Mouse (Mus musculus) hindbrain, embryonic 10.5 days (tissue): ENCODE data around the gene Sgsm1. TPM values are rescaled to one million over a fixed set of nuclear protein-coding genes. Genes with fewer than 3 reads are reported as not detected.
A peak's percentile ranks its signal among the peaks of the same experiment; 100 is the strongest.

ENCODE experiments used
- DNase-seq: peaks from one replicate; pipeline ENCODE4 v3.0.0-alpha.2; 2017; ENCODE audit warnings: low spot score
- H3K27ac ChIP-seq: fragments of 300-500 bp; sonication (generic); 2 replicates; pipeline ENCODE4 v1.5.1; 2016; ENCODE audit warnings: mild to moderate bottlenecking, moderate library complexity
- H3K27me3 ChIP-seq: fragments of 300-500 bp; sonication (generic); 2 replicates; pipeline ENCODE4 v1.6.1; 2016; ENCODE audit warnings: mild to moderate bottlenecking; ENCODE audit not compliant: poor library complexity, insufficient read depth, severe bottlenecking
- H3K36me3 ChIP-seq: fragments of 300-500 bp; sonication (generic); 2 replicates; pipeline ENCODE4 v1.6.1; 2016; ENCODE audit warnings: mild to moderate bottlenecking, moderate library complexity
- H3K4me1 ChIP-seq: fragments of 300-500 bp; sonication (generic); replicated peaks from 2 replicates; pipeline ENCODE4 v1.6.1; 2016; ENCODE audit warnings: mild to moderate bottlenecking
- H3K4me3 ChIP-seq: fragments of 300-500 bp; sonication (generic); 2 replicates; pipeline ENCODE4 v1.5.1; 2016; ENCODE audit warnings: mild to moderate bottlenecking, moderate library complexity
- H3K9me3 ChIP-seq: fragments of 300-500 bp; sonication (generic); 2 replicates; pipeline ENCODE4 v1.6.1; 2016; ENCODE audit warnings: mild to moderate bottlenecking, moderate library complexity
- WGBS: fragments of 180-500 bp; shearing (Covaris S2); methylation state at CpG from one replicate; pipeline ENCODE4 v1.1.7; 2016; 5-methylcytosine and 5-hydroxymethylcytosine counted together
- polyA plus RNA-seq: library from polyadenylated mRNA; unstranded; fragments of >200 nt; fragmentation: Nextera tagmentation; extraction: Ambion mirVana; gene quantifications from 2 replicates; pipeline ENCODE4 v1.2.1, GENCODE M21; 2016

Sgsm1 gene
- polyA plus RNA-seq, 1 experiment from 2014 or later: 17.5 TPM

- Histone ChIP-seq H3K4me3 (peak overlapping the region; percentile 20; the same call in 1 of the 2 replicates), H3K4me1 (peaks cover 45% of the 10 kb centered on the region)
Measured at GRCm38 (mm10) chr5:113344635-113345386, 34.2 kb upstream of the Sgsm1 start.

GRCm38 (mm10) chr5:113336281-113336680 lies 25.7 kb upstream of the Sgsm1 start:
- Histone ChIP-seq H3K27me3 (peaks cover 93% of the 10 kb centered on the region), H3K27ac (peak overlapping the region; percentile 66; the same call in 1 of the 2 replicates), H3K4me1 (peaks cover 32% of the 10 kb centered on the region), H3K9me3 (0 out of 2 replicates have a peak, but pooled peaks cover 4% of the 10 kb centered on the region), H3K4me3 (0 out of 2 replicates have a peak overlapping the region, but pooled peaks have one; percentile 50), H3K36me3 (no peaks in the 10 kb centered on the region)
- WGBS: 26% methylated on average over 9 of the region's 9 CpGs
- no peak for DNase-seq

More at GRCm38 (mm10) chr5:113344635-113345386, 34.2 kb upstream of the Sgsm1 start:
- DNase-seq: no peak
- Histone ChIP-seq H3K36me3 (no peaks in the 10 kb centered on the region), H3K27ac (no peak overlapping the region), H3K9me3 (no peaks in the 10 kb centered on the region), H3K27me3 (peaks cover 90% of the 10 kb centered on the region)
- WGBS: 33% methylated on average over 16 of the region's 16 CpGs

GRCm38 (mm10) chr5:113335732-113336131 lies 25.1 kb upstream of the Sgsm1 start:
- peak; percentile 64 for DNase-seq
- under 1% methylated on average over 17 of the region's 17 CpGs for WGBS
- H3K4me1 ChIP-seq: peaks cover 32% of the 10 kb centered on the region
- no peaks in the 10 kb centered on the region for H3K36me3 ChIP-seq
- H3K27me3 ChIP-seq: peaks cover 91% of the 10 kb centered on the region
- H3K27ac ChIP-seq: peak overlapping the region; percentile 66
- H3K9me3 ChIP-seq: 0 out of 2 replicates have a peak, but pooled peaks cover 4% of the 10 kb centered on the region
- peak overlapping the region; percentile 50 for H3K4me3 ChIP-seq

- Histone ChIP-seq H3K9me3 (0 out of 2 replicates have a peak, but pooled peaks cover 4% of the 10 kb centered on the region), H3K27ac (peak overlapping the region; percentile 66), H3K27me3 (peaks cover 91% of the 10 kb centered on the region), H3K36me3 (no peaks in the 10 kb centered on the region), H3K4me3 (peak overlapping the region; percentile 50), H3K4me1 (peaks cover 32% of the 10 kb centered on the region)
- 5% methylated on average over 34 of the region's 34 CpGs for WGBS
- no peak for DNase-seq
Measured at GRCm38 (mm10) chr5:113334621-113335530, 24.3 kb upstream of the Sgsm1 start.

- H3K4me1 ChIP-seq: peaks cover 32% of the 10 kb centered on the region
- peaks cover 71% of the 10 kb centered on the region for H3K27me3 ChIP-seq
- WGBS: 61% methylated on average over 4 of the region's 4 CpGs
- no peak for DNase-seq
- H3K36me3 ChIP-seq: no peaks in the 10 kb centered on the region
- H3K27ac ChIP-seq: no peak overlapping the region
- peaks cover 18% of the 10 kb centered on the region for H3K9me3 ChIP-seq
- no peak overlapping the region for H3K4me3 ChIP-seq
Measured at GRCm38 (mm10) chr5:113332899-113333298, 22.3 kb upstream of the Sgsm1 start.

GRCm38 (mm10) chr5:113332239-113332638 lies 21.7 kb upstream of the Sgsm1 start:
- Histone ChIP-seq H3K9me3 (peaks cover 24% of the 10 kb centered on the region), H3K4me1 (peaks cover 32% of the 10 kb centered on the region), H3K4me3 (no peak overlapping the region), H3K27me3 (peaks cover 64% of the 10 kb centered on the region), H3K27ac (no peak overlapping the region), H3K36me3 (no peaks in the 10 kb centered on the region)
- 36% methylated on average over 12 of the region's 12 CpGs for WGBS
- no peak for DNase-seq

GRCm38 (mm10) chr5:113330202-113330601 lies 19.6 kb upstream of the Sgsm1 start:
- H3K9me3 ChIP-seq: peaks cover 25% of the 10 kb centered on the region
- H3K4me3 ChIP-seq: no peak overlapping the region
- no peak overlapping the region for H3K27ac ChIP-seq
- H3K4me1 ChIP-seq: peaks cover 14% of the 10 kb centered on the region
- H3K36me3 ChIP-seq: no peaks in the 10 kb centered on the region
- H3K27me3 ChIP-seq: peaks cover 55% of the 10 kb centered on the region
- no peak for DNase-seq
- 76% methylated on average over 3 of the region's 3 CpGs for WGBS

GRCm38 (mm10) chr5:113329463-113329862 lies 18.9 kb upstream of the Sgsm1 start:
- Histone ChIP-seq H3K4me3 (no peak overlapping the region), H3K36me3 (no peaks in the 10 kb centered on the region), H3K4me1 (peaks cover 11% of the 10 kb centered on the region; the same call in 1 of the 2 replicates), H3K27me3 (peaks cover 55% of the 10 kb centered on the region), H3K9me3 (peaks cover 25% of the 10 kb centered on the region), H3K27ac (no peak overlapping the region)
- DNase-seq: no peak
- 89% methylated on average over 8 of the region's 8 CpGs for WGBS

GRCm38 (mm10) chr5:113323784-113324638 lies 13.4 kb upstream of the Sgsm1 start:
- Histone ChIP-seq H3K36me3 (no peaks in the 10 kb centered on the region), H3K4me3 (peak overlapping the region; percentile 51), H3K4me1 (peaks cover 29% of the 10 kb centered on the region), H3K27me3 (peaks cover 51% of the 10 kb centered on the region), H3K27ac (peak overlapping the region; percentile 66), H3K9me3 (peaks cover 17% of the 10 kb centered on the region)
- WGBS: 4% methylated on average over 38 of the region's 38 CpGs
- peak; percentile 57 for DNase-seq

- peak overlapping the region; percentile 32 for H3K4me3 ChIP-seq
- H3K27me3 ChIP-seq: peaks cover 58% of the 10 kb centered on the region
- peak overlapping the region; percentile 69 for H3K27ac ChIP-seq
- H3K36me3 ChIP-seq: no peaks in the 10 kb centered on the region
- peak; percentile 86 for DNase-seq
- 2% methylated on average over 24 of the region's 24 CpGs for WGBS
- H3K4me1 ChIP-seq: peaks cover 26% of the 10 kb centered on the region
- H3K9me3 ChIP-seq: peaks cover 4% of the 10 kb centered on the region; the same call in 1 of the 2 replicates
Measured at GRCm38 (mm10) chr5:113313998-113314397, 3.4 kb upstream of the Sgsm1 start.

- Histone ChIP-seq H3K9me3 (peaks cover 4% of the 10 kb centered on the region; the same call in 1 of the 2 replicates), H3K4me3 (peak overlapping the region; percentile 78), H3K27ac (peak overlapping the region; percentile 85), H3K4me1 (peaks cover 52% of the 10 kb centered on the region), H3K36me3 (no peaks in the 10 kb centered on the region), H3K27me3 (peaks cover 65% of the 10 kb centered on the region)
- DNase-seq: no peak
- WGBS: 65% methylated on average over 22 of the region's 22 CpGs
Measured at GRCm38 (mm10) chr5:113309491-113310376, 852 bp downstream of the Sgsm1 start.
